Mouse (Mus musculus) heart, adult 11 months (tissue): ENCODE results near the gene Urod.
A peak's percentile ranks its signal among the peaks of the same experiment; 100 is the strongest.

Experiments
- DNase-seq: peaks from one replicate; pipeline ENCODE4 v3.0.0; 2022

Gene Urod

DNA sequence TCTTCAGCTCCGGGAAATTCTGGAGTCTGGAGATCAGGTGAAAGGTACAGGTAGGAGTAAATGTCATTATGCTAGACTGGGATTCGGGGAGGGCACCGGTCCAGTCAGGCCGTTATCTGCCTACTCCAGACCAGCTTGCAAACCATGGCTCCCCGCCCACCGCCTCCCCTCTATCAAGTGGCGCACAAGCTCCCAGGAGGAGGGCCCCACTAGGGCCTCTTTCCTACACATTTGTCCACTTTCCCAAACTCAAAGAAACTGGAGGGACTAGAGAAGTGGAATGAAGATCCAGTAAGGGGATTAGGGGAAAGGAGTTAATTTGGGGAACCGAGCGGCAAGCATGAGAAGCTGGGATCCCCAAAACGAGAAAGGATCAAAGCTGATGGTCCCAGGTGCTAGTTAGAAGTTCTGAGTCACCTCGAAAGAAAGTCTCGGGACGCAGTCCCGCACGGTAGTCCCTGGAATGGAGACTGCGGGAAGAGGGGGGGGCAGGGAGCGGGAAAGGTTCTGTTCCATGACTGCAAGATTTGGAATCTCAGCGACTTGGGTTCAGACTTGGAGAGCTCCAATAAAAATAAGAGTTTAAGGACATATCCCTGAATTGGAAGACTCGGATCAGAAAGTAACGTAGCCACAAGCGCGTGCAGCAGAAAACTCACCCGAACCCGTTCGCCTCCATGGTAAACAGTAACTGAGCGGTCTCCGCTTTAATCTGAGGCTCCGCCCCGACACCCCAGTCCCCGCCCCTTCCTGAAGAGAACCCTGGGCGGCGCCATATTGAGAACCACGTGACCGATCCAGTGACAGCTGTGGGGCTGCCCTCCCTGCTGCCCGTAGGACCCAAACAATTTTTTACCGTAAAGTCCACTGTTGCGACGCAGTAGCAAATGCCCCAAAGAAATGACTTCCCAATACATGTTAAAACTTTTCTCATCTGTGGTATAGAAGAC, at the start of gene Urod:
TSS of gene Urod (minus strand) at position 742 of the 950 bp plus-strand sequence.
- peak; percentile 99 for DNase-seq

DNA sequence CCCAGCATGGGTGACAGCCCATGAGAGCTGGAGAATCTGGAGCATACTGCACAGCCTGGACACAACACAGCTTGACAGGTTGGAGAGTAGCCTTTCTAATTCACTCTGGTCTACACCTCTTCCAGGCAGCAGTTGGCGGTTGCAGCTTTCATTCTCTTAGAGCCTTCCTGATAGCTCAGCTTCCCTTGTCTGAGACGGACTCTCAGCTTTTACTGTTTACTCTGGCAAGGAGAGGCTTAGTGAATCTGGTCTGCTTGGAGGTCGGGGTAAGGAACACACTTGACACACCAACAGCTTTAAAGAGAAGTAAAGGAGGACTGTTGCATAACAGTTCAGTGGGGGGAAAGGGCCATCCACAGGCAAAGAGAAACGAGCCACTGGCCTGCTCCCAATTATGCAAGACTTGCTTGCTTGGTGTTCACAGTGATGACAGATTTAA, 47.1 kb upstream of the Urod start:
- peak; percentile 99 for DNase-seq

DNA sequence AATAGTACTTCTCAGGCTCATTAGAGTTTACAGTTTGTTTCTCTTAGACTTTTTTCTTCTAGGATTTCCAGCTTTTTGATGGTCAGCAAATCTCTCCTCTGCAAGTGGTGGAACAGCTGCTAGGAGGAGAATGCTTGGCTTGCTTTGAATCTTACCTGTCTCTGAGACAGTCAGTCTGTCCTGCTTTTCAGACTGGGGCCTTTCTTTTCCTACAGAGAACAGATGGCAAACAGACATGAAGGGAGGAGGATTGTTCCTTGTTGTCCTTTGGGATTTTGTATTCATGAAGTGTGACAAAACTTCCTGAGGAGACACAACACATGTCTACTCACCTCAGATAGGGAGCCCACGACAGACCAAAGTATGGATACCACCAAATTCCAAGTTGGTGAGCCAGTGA, 46.6 kb upstream of the Urod start:
- DNase-seq = peak; percentile 68

DNA sequence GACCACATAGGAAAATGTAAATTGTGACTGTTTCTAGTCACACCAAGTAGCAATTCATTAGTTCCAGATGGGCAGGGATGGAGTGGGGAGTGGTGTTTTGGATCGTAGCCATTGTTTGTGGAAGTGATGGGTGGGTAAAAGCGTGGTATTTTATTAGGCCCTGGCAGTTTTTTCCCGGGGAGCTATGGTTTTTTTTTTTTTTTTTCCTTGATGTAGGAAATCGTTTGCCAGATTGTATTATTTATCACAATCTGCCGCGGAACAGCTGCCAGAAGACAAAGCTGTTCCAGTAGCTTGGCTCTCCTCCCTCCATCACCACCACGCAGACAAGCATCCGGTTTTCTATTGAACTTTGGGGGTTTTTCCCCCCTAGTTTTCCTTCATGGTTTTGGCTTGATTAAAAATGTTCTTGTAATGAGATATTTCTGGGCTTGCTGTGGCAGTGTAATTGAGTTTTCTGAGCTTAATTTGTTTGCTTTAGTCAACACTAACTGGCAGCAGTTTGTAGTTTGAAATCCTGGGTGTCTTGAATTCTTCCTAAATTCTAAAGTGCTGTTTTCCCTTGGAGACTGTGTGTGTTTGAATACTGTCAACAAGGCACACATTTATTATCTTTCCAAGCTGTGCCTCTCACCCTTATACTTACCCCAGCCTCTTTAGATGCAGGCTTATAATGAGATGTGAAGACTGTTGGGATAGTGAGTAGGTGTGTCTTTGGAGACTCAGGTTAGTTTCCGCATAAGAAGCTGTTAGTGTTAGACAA, 45.9 kb upstream of the Urod start:
- peak; percentile 93 for DNase-seq

DNA sequence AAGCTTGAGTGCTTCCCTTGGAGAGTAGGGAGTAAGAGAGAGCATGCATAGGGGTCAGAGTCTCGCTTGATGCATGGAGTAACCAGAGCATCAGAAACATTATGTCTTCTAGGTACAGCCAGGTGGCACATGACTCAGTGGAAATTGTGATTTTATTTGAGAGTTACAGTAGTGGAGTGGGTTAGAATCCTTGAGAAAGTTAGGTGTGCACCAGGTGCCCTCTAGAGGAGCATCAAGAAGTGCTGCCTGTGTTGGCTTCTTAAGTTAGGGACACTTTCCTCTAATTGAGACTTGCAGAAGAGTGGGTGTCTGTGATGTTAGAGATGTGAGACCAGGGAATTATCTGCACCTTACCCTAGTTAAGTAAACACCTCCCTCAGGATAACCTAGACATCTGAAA, 36.9 kb upstream of the Urod start:
- DNase-seq = no peak

DNA sequence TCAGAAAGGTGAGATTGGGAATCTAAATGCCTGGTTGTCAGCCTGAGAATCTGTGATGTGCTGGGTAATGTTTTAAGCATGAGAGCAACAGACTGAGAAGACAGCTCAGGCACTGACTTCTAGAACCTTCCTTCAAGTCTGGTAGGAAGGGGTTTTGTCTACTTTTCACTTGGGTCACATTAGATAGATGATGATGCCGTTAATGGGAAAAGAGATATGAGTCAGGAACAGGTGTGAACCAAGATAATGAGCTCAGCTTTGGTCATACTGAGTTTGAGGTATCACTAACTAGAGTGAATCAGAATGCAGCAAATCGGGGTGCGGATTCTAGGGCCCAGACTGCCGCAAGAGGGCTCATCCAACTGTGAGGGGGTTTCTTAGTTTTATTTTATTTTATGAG, 29.3 kb upstream of the Urod start:
- DNase-seq = no peak

DNA sequence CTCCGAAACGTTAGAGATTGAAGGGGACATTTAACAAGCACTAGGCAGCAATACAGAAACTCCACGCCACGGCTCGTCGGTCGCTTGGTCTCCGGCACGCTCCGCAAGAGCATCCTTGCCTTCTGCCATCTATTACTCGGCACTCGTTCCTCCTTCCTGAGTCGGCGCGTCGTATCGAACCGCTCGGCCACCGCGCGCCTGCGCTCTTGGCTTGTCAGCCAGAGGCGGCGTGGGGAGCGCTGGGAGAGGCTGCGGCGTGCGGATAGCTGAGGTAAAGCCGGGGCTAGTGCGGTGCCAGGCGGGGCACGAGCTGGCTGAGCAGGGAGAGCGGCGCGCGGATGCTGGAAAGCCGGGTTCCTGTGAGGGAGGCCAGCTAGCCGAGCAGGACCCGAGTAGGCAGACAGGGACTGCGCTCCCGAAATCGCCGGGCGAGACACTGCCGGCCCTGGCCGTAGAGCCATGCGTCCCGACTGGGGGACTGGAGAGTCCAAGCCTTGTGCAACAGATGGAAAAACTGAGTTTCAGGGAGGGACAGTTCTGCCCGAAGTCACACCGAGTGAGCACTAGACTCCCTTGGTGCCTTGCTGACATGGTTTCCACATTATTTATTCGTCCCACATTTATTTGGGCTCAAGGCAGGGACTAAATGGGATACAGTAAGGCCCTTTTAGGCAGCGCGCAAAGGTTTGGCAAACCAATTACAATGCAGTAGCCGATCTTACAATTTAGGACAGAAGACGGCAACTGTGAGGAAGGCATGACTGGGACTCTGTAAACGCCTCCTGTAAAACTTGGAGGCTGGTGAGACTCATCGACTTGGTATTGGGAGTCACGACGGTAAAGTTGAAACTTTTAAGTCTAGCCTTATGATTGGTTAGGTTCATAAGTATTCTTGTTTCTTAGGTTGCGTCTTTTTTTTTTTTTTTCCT, 25.3 kb upstream of the Urod start, which contains the start of gene Eif2b3:
TSS of gene Eif2b3 (plus strand) at position 197 of the 929 bp plus-strand sequence.
- DNase-seq = peak; percentile 99

DNA sequence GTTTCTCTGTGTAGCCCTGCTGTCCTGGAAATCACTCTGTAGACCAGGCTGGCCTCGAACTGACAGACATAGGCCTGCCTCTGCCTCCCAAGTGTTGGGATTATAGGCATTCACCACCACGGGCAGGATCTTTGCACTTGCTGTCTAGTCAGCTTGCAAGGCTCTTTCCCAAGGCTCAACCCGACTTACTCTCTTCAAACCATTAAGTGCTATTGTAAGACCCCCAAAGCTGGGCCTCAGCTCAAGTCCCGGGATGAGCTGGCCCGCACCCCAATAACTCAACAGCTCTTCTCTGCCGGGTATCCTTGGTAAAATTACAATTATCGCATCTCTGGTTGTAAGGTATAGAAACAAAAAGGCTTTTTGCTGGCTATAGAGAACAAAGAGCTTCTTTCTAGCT, 24.1 kb upstream of the Urod start:
- DNase-seq = peak; percentile 87

DNA sequence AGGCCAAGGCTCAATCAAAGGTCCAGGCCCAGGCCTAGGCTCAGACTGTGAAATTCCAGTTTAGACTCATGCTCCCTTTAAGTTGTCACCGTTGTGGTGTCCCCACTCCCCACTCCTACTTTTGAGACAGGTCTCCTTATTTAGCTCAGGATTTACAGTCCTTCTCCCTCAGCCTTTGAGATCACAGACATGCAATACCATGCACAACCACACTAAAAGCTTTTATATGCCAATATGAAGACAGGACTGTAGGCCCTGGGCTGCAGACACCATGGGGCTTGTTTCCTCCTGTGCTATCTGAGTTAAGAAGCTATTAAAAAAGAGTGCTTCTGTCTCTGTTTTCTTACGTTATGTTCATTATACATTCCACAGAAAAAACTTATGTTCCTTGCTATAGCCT, 23.5 kb upstream of the Urod start:
- no peak for DNase-seq

DNA sequence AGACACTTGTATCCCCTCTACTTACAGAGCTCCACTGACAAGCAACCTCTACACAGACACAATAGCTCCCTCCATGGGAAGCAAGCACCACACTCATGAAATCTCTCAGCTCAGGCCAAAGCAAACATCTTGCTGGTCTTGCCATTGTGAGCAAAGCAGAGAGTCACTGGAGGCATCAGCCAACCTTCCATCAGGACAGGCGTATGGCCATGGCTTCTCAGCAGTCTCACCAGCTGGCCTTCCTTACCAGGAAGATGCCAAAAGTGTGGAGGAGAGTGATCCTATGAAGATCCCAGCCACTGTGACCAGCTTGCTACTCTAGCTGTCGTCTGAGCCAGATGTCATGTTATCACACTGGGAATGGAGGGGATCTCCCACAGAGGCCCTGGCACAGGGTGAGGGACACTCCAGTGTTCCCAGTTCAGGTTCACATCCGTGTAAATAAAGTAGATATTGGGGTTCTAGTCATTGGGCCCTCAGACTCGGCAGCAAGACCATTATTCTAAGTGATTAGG, 20.7 kb upstream of the Urod start:
- DNase-seq = peak; percentile 90

DNA sequence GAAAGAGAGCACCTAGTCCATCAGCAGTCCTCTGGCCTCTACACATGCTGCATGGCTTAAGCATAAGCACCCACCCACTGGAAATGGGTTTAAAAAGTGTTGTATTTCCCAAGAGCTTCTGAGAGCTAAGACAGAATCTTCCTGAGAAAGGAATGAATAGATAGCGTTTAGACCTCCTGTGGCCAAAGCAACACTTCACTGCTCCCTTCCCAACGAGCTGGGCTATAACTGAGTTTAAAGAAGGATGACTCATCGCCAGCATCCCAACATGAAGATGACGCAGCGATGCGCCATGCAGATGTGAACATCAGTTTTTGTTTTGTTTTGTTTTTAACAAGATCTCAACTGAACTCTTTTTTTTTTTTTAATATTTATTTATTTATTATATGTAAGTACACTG, 19.4 kb upstream of the Urod start:
- DNase-seq = no peak

DNA sequence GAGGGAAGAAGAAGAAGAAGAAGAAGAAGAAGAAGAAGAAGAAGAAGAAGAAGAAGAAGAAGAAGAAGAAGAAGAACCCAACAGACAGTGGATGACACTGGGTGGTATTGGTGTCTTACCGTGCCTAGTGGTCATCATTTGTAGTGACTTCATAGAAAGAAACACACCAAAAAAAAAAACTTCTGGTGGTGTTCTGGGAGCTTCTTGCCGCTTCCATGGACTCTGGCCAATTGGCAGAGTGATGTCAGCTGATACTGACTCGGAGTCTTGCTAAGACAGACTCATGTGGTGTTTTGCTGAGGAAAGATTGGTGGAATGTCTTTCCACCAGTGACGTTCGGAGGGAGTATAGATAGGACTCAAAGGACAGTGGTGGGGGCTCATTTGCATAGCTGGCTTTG, 16.0 kb upstream of the Urod start:
- DNase-seq = no peak

DNA sequence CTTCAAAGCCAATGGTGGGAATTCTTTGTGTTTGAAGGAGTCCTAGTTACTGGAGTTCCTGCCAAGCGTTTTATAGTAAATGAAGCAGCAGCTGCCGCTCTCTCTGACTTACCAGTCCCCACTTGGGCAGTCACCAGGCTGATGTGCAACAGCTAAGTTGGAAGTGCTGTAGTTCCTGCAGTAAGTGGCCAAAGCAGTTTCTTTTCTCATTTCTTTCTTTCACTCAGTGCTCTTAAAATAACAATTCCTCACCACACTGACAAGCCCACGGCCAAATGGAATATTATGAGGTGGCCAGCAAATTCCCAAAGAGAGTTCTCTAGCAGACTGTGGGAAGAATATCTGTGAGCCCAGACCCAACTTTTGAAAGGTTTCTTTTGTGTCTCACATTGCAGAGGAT, 12.8 kb upstream of the Urod start:
- peak; percentile 92 for DNase-seq

DNA sequence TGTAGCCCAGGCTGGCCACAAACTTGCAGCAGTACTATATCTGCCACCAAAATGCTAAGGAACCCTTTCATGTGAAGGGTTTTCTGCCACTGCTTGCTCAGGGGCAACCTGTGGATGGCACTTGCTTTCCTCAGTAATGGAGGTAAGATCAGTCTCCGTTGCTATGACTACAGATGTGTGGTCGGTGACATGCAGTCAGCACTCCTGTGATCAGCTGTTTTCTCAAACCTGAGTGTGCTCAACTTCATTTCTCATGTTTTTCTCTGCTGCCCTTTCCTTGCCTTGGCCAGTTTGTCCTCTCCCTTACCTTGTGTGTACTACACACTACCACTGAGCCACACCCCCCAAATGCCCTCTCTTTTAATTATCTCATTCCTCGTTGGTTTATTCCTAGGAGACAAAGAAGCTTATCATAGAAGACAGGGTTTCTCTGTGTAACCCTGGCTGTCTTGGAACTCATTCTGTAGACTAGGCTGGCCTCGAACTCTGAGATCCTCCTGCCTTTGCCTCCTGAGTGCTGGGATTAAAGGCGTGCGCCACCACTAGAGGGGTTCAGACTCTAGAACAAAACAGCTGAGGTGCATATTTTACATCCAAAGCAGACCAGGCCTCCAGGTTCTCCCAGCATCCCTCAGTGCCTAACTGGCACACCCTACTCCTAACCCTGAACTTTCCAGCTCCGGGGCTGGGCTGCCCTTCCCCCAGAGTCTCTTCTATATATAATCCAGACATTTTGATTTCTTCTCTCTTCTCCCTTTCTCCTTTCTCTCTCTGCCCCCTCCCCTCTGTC, 11.6 kb upstream of the Urod start:
- DNase-seq = peak; percentile 86

DNA sequence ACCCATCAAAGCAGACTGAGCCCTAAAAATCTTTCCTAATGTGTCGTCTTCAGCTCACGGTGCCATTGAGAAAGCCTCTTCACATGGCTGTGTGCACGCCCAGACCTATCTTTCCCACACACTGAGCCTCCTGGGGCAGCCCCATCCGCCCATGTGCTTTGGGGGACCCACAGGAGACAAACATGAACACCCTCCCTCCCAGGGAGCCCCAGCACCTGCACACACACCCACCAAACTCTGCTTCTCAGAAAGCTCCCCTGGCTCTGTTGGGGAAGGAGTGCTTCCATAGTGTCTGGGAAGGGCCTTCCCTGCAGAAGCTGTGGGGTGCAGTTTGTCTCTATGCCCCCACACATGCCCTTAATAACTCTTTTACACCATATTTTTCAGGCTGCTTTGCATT, 10.4 kb upstream of the Urod start:
- DNase-seq = peak; percentile 84

DNA sequence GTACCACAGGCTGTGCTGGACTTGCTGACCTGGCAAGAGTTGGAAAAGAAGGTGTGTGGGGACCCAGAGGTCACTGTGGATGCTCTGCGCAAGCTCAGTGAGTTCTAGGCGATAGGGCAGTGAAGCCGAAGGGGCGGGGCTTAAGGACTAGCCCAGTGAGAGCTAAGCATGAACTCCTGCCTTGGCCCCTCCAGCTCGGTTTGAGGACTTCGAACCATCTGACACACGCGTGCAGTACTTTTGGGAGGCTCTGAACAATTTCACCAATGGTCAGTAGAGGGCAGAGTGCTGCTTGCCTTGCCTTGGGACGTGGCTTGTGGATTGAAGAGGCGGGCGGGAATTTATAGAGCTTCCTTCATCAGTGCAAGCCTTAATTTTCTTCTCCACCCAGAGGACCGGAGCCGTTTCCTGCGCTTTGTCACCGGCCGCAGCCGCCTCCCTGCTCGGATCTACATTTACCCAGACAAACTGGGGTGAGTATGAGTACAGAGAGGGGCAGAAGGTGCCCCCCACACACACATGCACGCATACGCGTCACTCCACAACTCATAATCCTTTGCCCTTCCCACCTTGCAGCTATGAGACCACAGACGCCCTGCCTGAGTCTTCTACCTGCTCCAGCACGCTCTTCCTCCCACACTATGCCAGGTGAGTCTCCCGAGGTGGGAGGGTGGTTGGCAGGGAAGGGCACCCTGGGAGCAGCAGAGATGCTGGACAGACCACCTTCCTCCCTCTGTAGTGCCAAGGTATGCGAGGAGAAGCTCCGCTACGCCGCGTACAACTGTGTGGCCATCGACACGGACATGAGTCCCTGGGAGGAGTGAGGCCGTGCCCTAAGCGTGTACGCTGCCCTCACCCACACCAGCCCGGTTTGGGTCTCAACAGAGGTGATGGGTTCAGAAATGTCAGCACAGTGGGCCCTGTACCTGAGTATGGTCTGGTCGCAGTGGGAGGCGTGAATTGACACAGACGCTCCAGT, 8.6 kb upstream of the Urod start:
- peak; percentile 96 for DNase-seq

DNA sequence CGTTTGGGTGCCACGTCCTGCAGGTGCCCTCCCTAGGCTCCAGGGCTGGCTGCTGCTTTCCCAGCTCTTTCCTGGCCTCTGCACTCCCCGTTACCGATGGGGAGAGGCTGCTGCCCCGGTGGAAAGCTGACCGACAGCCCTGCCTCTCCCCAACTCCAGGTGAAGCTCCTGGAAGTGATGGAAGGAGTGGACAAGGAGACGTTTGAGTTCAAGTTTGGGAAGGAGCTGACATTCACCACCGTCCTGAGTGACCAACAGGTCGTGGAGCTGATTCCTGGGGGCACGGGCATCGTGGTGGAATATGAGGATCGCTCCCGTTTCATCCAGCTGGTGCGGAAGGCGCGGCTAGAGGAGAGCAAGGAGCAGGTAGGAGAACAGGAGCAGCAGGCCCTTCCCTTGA, 7.7 kb upstream of the Urod start:
- peak; percentile 90 for DNase-seq

DNA sequence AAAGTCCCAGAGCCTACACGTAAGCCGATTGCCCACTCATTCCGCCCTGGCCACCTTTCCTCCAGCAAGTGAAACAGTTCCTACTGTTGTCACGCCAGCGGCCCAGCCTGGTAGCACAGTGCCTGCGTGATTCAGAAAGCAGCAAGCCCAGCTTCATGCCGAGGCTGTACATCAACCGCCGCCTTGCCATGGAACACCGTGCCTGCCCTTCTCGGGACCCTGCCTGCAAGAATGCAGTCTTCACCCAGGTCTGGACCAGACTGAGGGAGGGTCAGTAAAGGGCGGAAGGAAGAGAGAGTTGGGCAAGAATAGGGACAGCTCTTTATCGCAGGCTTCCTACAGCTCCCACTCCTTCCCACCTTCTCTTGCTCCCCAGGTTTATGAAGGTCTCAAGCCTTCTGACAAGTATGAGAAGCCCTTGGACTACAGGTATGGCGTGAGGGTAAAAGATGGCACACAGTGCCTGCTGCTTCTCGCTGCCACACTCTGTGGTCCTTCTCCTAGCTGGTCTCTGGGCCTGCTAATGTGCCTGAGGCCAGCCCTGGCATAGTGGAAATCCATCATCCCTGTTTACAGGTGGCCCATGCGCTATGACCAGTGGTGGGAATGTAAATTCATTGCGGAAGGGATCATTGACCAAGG, 5.4 kb upstream of the Urod start:
- peak; percentile 82 for DNase-seq

DNA sequence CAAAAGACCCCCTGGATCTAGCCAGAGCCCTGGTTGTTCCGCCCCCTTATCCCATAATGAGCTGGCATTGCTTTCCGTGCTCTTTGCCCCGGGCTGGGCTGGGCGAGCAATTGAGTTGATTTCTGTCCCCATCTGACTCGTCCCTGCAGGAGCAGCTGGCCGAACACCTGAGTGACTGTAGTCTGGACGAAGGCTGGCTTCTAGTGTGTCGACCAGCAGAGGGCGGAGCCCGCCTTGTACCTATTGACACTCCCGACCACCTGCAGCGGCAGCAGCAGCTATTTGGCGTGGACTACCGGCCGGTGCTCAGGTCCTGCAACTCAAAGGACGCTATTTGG, 1.6 kb upstream of the Urod start:
- peak; percentile 96 for DNase-seq
